Mouse (Mus musculus): ENCODE results near the gene Nhlrc1.

GRCm38 (mm10) chr13:47047996-47048395, 33.3 kb upstream of the Nhlrc1 start:
- TF ChIP-seq ZC3H11A (IDR thresholded peaks at IDR 0.05; ENCODE audit: borderline replicate concordance, low read depth, low read length) (no peak), ZNF384 (IDR thresholded peaks at IDR 0.05; ENCODE audit: low read depth, low read length) (no peak), HCFC1 (IDR thresholded peaks at IDR 0.05; ENCODE audit: borderline replicate concordance, insufficient read depth, low read length) (no peak)

All from ES-E14 (cell line).